In the genomic region with DNA sequence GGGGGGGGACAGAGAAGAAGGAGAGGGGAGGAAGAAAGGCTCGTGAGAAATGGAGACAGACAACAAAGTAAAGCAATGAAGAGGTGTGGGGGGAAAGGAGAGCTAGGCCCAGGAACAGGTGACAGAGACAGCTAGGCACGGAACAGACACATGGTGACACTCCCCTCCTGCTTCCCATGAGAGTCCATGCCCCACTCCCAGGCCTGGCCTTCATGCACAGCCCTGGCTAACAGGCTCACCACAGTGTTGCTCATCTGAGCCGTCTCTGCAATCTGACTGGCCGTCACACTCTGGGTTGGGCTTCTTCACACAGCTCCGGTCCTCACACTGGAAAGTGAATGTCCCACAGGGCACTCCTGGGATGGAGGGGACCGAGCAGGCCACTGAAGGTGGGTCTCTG, we compare ENCODE assay signal across 21 mouse cellular contexts. TPM values are rescaled to one million over a fixed set of nuclear protein-coding genes. Genes with fewer than 3 reads are reported as not detected.
"Had no signal": no experiment of that assay in that cellular context is flagged by ENCODE, and none has a peak within 500 bp of the region (broad histone marks: within the 10 kb centered on the region; RNA-seq: fewer than 3 reads in every experiment).

No protein-coding gene starts in this region.

- H3K4me3 ChIP-seq: intestine, embryonic 15.5 days; layer of hippocampus, adult 2 months; liver, embryonic 15.5 days; neural tube, embryonic 15.5 days had no signal

- H3K36me3 ChIP-seq: intestine, embryonic 15.5 days; liver, embryonic 15.5 days; neural tube, embryonic 15.5 days had no signal

- H3K9ac ChIP-seq: intestine, embryonic 15.5 days; liver, embryonic 15.5 days; neural tube, embryonic 15.5 days had no signal

- H3K4me2 ChIP-seq: intestine, embryonic 15.5 days; liver, embryonic 11.5 days; liver, embryonic 15.5 days; neural tube, embryonic 15.5 days had no signal

- H3K27ac ChIP-seq: intestine, embryonic 15.5 days; layer of hippocampus, adult 2 months; liver, embryonic 15.5 days; neural tube, embryonic 15.5 days; stomach, postnatal 0 days had no signal

- ATAC-seq: intestine, embryonic 15.5 days; lung, postnatal 0 days had no signal

- H3K9me3 ChIP-seq: intestine, embryonic 15.5 days; liver, embryonic 15.5 days; neural tube, embryonic 15.5 days had no signal

- H3K27me3 ChIP-seq: liver, embryonic 15.5 days; neural tube, embryonic 15.5 days had no signal

- DNase-seq: kidney, adult 2 months; kidney, postnatal 10 days; lung, adult 2 months; lung, postnatal 36 days; right cerebral cortex, adult 18-20 months; right cerebral cortex, postnatal 25 days; thymus, adult 2 months; thymus, postnatal 25 days had no signal

RNA-seq across cellular contexts. Expression of a gene that starts 24.6 kb away (rescaled TPM):
- total RNA-seq: layer of hippocampus, postnatal 10 days; megakaryocyte progenitor cell, adult 5-6 weeks; monocyte, adult 5-6 weeks had no signal

RNA-seq across cellular contexts. Expression of a gene that starts 48.1 kb away (rescaled TPM):
- total RNA-seq: layer of hippocampus, adult 2 months; left cerebral cortex, postnatal 36 days; megakaryocyte progenitor cell, adult 5-6 weeks; monocyte, adult 5-6 weeks had no signal
- polyA plus RNA-seq: intestine, embryonic 15.5 days; limb, embryonic 14.5 days; liver, embryonic 11.5 days; liver, embryonic 15.5 days; lung, adult 2 months; lung, postnatal 0 days; neural tube, embryonic 15.5 days; stomach, postnatal 0 days; urinary bladder, adult 2 months had no signal
